Mouse (Mus musculus) forebrain, embryonic 11.5 days (tissue): ENCODE measurements around the gene Myo1h. TPM values are rescaled to one million over a fixed set of nuclear protein-coding genes. Genes with fewer than 3 reads are reported as not detected.

ENCODE experiments used
- ATAC-seq: fragments of 200-750 bp; cut with Nextera tagmentation; replicated peaks from 2 replicates; pipeline ENCODE4 v1.8.0; 2017; ENCODE audit warnings: moderate TSS enrichment; ENCODE audit not compliant: low FRiP score
- DNase-seq: peaks from one replicate; pipeline ENCODE4 v3.0.0-alpha.2; 2017; ENCODE audit warnings: low spot score
- H3K27ac ChIP-seq: fragments of 300-500 bp; sonication (generic); 2 replicates; pipeline ENCODE4 v1.5.1; 2014; ENCODE audit warnings: low read depth, low read length
- H3K27me3 ChIP-seq: fragments of 300-500 bp; sonication (generic); 2 replicates; pipeline ENCODE4 v1.6.1; 2014; ENCODE audit warnings: mild to moderate bottlenecking, low read length, mixed read lengths; ENCODE audit not compliant: control insufficient read depth, insufficient read depth
- H3K36me3 ChIP-seq: fragments of 300-500 bp; sonication (generic); 2 replicates; pipeline ENCODE4 v1.6.1; 2014; ENCODE audit warnings: mild to moderate bottlenecking, low read length, moderate library complexity, mixed read lengths; ENCODE audit not compliant: control insufficient read depth, insufficient read depth
- H3K4me1 ChIP-seq: fragments of 300-500 bp; sonication (generic); replicated peaks from 2 replicates; pipeline ENCODE4 v1.6.1; 2014; ENCODE audit warnings: low read length, mixed read lengths; ENCODE audit not compliant: control insufficient read depth, insufficient read depth
- H3K4me2 ChIP-seq: fragments of 300-500 bp; sonication (generic); 2 replicates; pipeline ENCODE4 v1.6.1; 2014; ENCODE audit warnings: low read depth, mild to moderate bottlenecking, low read length, moderate library complexity, mixed read lengths; ENCODE audit not compliant: severe bottlenecking
- H3K4me3 ChIP-seq: fragments of 300-500 bp; sonication (generic); 2 replicates; pipeline ENCODE4 v1.5.1; 2014; ENCODE audit warnings: low read depth, low read length
- H3K9ac ChIP-seq: fragments of 300-500 bp; sonication (generic); 2 replicates; pipeline ENCODE4 v1.6.1; 2014; ENCODE audit warnings: low read length
- H3K9me3 ChIP-seq: fragments of 300-500 bp; sonication (generic); 2 replicates; pipeline ENCODE4 v1.6.1; 2016; ENCODE audit warnings: low read length, mixed read lengths; ENCODE audit not compliant: control insufficient read depth
- WGBS: fragments of 180-500 bp; shearing (Covaris S2); extraction: QIAGEN DNeasy Blood & Tissue Kit; methylation state at CpG from one replicate; pipeline ENCODE4 v1.1.7; 2014; 5-methylcytosine and 5-hydroxymethylcytosine counted together
- polyA plus RNA-seq: library from polyadenylated mRNA; unstranded; fragments of >200 nt; fragmentation: Nextera tagmentation; extraction: Ambion mirVana; gene quantifications from 2 replicates; pipeline ENCODE4 v1.2.1, GENCODE M21; 2014

Myo1h gene
- polyA plus RNA-seq, 1 experiment from 2014 or later = 0.91 TPM

GRCm38 (mm10) chr5:114285398-114285700, 3.6 kb upstream of the Myo1h start:
- no peak overlapping the region for H3K27ac ChIP-seq
- no peak for ATAC-seq

GRCm38 (mm10) chr5:114286102-114286501, 2.9 kb upstream of the Myo1h start:
- peaks cover 7% of the 10 kb centered on the region; the same call in 1 of the 2 replicates for H3K27me3 ChIP-seq
- WGBS = 86% methylated on average over 4 of the region's 4 CpGs
- no peak overlapping the region for H3K4me2 ChIP-seq
- DNase-seq (no peak), ATAC-seq (no peak)
- H3K4me1 ChIP-seq = peaks cover 4% of the 10 kb centered on the region; the same call in 1 of the 2 replicates
- no peaks in the 10 kb centered on the region for H3K9me3 ChIP-seq
- H3K4me3 ChIP-seq = no peak overlapping the region
- no peak overlapping the region for H3K9ac ChIP-seq
- no peaks in the 10 kb centered on the region for H3K36me3 ChIP-seq
- H3K27ac ChIP-seq = no peak overlapping the region

More at GRCm38 (mm10) chr5:114285398-114285700, 3.6 kb upstream of the Myo1h start:
- Histone ChIP-seq H3K4me1 (peaks cover 4% of the 10 kb centered on the region; the same call in 1 of the 2 replicates), H3K4me3 (no peak overlapping the region), H3K9ac (no peak overlapping the region), H3K36me3 (no peaks in the 10 kb centered on the region), H3K4me2 (no peak overlapping the region), H3K9me3 (no peaks in the 10 kb centered on the region), H3K27me3 (peaks cover 9% of the 10 kb centered on the region; the same call in 1 of the 2 replicates)
- no peak for DNase-seq
- 74% methylated on average over 3 of the region's 3 CpGs for WGBS

- H3K4me1 ChIP-seq = peaks cover 4% of the 10 kb centered on the region; the same call in 1 of the 2 replicates
- WGBS = 92% methylated on average over 16 of the region's 16 CpGs
- no peak for DNase-seq
- H3K36me3 ChIP-seq = no peaks in the 10 kb centered on the region
- no peak for ATAC-seq
- H3K27ac ChIP-seq = no peak overlapping the region
- no peak overlapping the region for H3K4me2 ChIP-seq
- H3K4me3 ChIP-seq = no peak overlapping the region
- no peak overlapping the region for H3K9ac ChIP-seq
- H3K27me3 ChIP-seq = peaks cover 2% of the 10 kb centered on the region; the same call in 1 of the 2 replicates
- H3K9me3 ChIP-seq = no peaks in the 10 kb centered on the region
These were observed 1.9 kb upstream of the Myo1h start for GRCm38 (mm10) chr5:114286872-114287571.

- WGBS = 91% methylated on average over 5 of the region's 5 CpGs
- peaks cover 2% of the 10 kb centered on the region; the same call in 1 of the 2 replicates for H3K27me3 ChIP-seq
These were observed 570 bp upstream of the Myo1h start for GRCm38 (mm10) chr5:114288396-114288795.

GRCm38 (mm10) chr5:114290004-114290403, 1.0 kb downstream of the Myo1h start:
- H3K4me2 ChIP-seq = no peak overlapping the region
- H3K27ac ChIP-seq = no peak overlapping the region
- ATAC-seq = no peak
- no peak overlapping the region for H3K9ac ChIP-seq
- no peak for DNase-seq
- H3K36me3 ChIP-seq = no peaks in the 10 kb centered on the region
- peaks cover 2% of the 10 kb centered on the region; the same call in 1 of the 2 replicates for H3K27me3 ChIP-seq
- no peak overlapping the region for H3K4me3 ChIP-seq
- no peaks in the 10 kb centered on the region for H3K9me3 ChIP-seq
- WGBS = 61% methylated on average over 3 of the region's 3 CpGs
- peaks cover 4% of the 10 kb centered on the region; the same call in 1 of the 2 replicates for H3K4me1 ChIP-seq

More at GRCm38 (mm10) chr5:114288396-114288795, 570 bp upstream of the Myo1h start:
- Histone ChIP-seq H3K36me3 (no peaks in the 10 kb centered on the region), H3K9me3 (no peaks in the 10 kb centered on the region), H3K27ac (no peak overlapping the region), H3K9ac (no peak overlapping the region), H3K4me3 (no peak overlapping the region), H3K4me2 (no peak overlapping the region), H3K4me1 (peaks cover 4% of the 10 kb centered on the region; the same call in 1 of the 2 replicates)
- ATAC-seq (no peak), DNase-seq (no peak)

- Histone ChIP-seq H3K27ac (no peak overlapping the region), H3K4me1 (peaks cover 8% of the 10 kb centered on the region; the same call in 1 of the 2 replicates), H3K4me3 (no peak overlapping the region), H3K27me3 (peaks cover 9% of the 10 kb centered on the region), H3K9me3 (no peaks in the 10 kb centered on the region), H3K9ac (no peak overlapping the region), H3K4me2 (no peak overlapping the region), H3K36me3 (no peaks in the 10 kb centered on the region)
- ATAC-seq = no peak
- no peak for DNase-seq
- 17% methylated on average over 22 of the region's 22 CpGs for WGBS
These were observed 8.0 kb downstream of the Myo1h start for GRCm38 (mm10) chr5:114296693-114297631.

GRCm38 (mm10) chr5:114298212-114298894, 9.4 kb downstream of the Myo1h start:
- Histone ChIP-seq H3K27ac (no peak overlapping the region), H3K27me3 (peaks cover 9% of the 10 kb centered on the region), H3K36me3 (no peaks in the 10 kb centered on the region), H3K4me3 (no peak overlapping the region), H3K4me1 (peaks cover 8% of the 10 kb centered on the region; the same call in 1 of the 2 replicates), H3K4me2 (no peak overlapping the region), H3K9me3 (no peaks in the 10 kb centered on the region), H3K9ac (no peak overlapping the region)
- WGBS = 69% methylated on average over 18 of the region's 18 CpGs
- ATAC-seq = no peak
- peak; percentile 67 for DNase-seq
